Mouse (Mus musculus) megakaryocyte, embryonic 14.5 days (primary cell): ENCODE measurements at regions not wholly inside any gene's neighbourhood (a gene's known extent, or its start where the extent isn't known, plus 50 kb on each side); places are given as distances from the start of the nearest gene placed in this dataset.

ENCODE experiments used
- FLI1 ChIP-seq: IDR thresholded peaks from 2 replicates; pipeline ENCODE4 v1.6.1; 2012; ENCODE audit warnings: low read length, inconsistent platforms, mixed read lengths
- GATA1 ChIP-seq: IDR thresholded peaks from 3 replicates; pipeline ENCODE4 v1.6.1; 2012; ENCODE audit warnings: mixed read lengths, low read length, inconsistent platforms, borderline replicate concordance

DNA sequence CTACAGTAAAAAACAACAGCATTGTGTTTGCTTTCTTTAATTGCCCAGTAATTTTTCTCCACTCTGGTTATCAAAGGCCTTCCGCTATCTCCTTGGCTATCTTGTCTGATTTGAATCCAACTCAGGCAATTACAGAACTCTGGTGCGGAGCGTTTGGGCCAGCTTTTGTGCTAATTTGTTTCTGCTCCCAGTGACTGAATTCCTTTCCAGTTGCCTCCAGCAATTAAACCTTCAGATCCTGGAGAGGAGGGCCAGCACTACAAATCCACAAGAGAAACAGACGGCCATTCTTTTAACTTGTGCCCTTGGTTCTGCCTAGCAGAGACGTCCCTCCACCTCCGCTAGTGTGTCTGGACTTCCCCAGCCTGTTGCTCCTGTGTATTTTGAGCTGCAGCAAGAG lies 51.3 kb upstream of the Ankrd55 start:
- TF ChIP-seq GATA1 (no peak), FLI1 (no peak)
